Mouse (Mus musculus) cerebellum, adult 9-10 months (tissue): ENCODE measurements around the gene Dctn3.

ENCODE experiments used
- DNase-seq: peaks from one replicate; pipeline ENCODE4 v3.0.0; 2022

Dctn3 gene

DNA sequence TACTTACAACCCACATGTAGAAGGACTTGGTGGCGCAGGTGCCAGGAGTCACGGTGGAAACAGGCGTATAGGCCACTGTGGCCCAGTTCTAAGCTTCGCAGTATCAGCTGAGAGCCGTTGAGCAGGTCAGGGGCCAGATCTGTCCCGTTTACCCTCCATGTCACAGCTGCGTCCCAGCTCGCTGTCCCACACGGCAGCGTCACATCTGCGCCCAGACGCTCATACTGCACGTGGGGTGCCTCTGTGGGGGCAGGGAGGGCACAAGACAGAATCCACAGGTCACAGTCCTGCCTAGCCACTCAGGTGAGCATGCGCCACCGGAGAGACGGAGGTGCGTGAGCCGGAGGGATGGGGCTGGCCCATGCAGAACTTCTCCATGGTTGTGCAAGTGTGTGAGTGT, 52.1 kb downstream of the Dctn3 start:
- no peak for DNase-seq

DNA sequence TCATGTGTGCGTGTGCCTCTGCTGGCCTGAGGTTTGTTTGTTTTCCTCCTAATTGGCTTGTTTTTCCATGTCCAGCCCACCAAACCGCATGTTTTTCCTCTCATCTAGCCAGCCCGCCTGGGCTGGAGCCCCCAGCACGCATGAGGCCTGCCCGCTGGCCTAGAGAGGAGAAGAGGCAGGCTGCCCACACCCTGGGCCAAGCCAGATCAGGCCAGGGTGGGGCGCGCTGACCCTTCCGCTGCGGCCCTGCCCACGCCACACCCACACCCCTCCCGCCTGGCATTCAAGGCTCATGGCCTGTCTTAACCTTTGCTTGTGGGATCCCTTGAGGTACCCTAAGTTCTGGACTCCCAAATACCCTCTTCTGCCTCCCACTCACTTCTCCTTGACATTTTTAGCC, 56.3 kb downstream of the Dctn3 start:
- DNase-seq, result no peak

DNA sequence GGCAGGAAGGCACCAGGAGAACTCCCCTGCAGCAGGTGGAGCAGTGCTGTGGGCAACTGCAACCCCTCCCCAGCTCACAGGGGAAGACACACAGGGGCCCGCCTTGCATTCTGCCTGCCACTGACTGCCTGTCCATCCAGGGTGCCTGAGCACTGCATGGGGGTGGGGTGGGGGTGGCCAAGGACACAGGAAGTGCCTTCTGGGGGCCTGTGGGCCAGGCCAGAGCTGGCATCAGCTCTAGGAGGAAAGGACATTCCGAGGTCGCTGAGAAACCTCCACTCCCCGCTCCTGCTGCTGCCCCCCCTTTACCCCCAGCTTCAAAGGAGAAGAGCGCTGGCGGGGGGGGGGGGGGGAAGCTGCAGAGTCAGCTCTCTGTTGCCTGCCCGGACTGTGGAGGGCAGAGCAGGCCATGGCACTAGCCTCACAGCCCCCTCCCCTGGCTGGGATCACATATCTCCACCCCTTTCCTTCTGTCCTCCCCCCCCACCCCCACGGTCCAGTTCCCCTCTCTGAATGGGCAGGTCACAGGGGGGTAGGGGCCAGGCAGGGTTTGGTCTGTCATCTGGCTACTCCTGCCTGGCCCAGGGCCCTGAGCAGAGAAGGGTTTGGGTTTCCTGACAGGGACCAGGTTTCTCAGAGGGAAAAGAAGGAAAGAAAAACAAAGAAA, 57.8 kb downstream of the Dctn3 start:
- DNase-seq, result no peak
